Mouse (Mus musculus): ENCODE data around the gene Slfnl1.

Gene Slfnl1

DNA sequence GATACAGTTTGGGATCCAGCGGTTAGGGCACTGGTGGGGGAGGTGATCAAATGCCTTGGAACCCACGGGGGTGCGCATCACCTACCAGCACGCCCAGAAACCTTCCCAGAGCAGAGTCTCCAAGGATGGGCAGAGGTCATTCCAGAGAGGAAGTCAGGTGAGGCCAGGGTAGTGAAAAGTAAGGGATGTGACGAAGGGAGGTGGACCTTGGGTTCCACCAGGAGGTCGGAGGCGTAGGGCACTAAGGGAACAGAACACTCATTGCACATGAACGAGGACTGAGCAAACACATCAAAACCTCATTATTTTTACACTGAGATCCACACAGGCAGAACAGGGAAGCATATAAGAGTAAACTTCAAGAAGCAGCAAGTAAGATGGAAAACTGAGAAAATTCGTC is 49.7 kb downstream of the Slfnl1 start:
- no peak for DNase-seq (ENCODE audit: low spot score in 2 of 2)
